Mouse (Mus musculus) neural tube, embryonic 10.5 days (tissue): ENCODE results near the gene Gipr.
"Not testable (repeated sequence)": the region's sequence is repeated elsewhere in the genome, so short reads cannot be mapped to it uniquely, and the experiment has no call there.

Experiments used
- DNase-seq: peaks from one replicate; pipeline ENCODE4 v3.0.0-alpha.2; 2017; ENCODE audit warnings: low spot score; ENCODE audit errors: extremely low spot score

Gipr gene

DNA sequence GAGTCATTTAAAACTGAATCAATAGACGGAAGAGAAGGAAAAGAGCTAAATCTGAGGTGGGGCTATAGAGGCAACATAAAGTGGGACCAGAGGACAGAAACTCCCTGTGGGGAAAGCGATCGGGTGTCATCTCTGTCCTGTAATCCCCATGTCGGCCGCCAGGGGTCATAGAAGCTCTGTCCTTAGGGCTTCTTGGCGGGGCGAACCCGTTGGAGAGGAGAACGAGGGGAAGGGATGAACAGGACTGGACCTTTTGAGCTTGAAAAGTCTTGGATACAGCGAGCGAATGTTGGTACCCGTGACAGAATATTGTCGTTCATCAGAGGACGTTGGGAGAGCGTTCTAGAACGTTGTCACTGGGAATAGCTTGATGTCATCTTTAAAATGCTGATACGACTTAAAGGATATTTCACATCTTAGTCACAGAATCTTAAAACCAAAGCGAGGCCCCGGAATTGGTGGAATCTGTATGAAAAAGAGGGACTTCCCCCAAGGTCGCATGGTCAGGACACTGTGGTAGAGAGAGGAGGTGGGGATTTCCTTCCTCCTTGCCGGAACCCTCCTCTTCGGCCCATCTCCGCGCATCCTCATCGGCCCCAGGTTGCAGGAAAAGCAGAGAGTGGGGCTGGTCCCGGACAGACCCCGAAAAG lies 12.6 kb upstream of the Gipr start:
- DNase-seq = peak; percentile 78

DNA sequence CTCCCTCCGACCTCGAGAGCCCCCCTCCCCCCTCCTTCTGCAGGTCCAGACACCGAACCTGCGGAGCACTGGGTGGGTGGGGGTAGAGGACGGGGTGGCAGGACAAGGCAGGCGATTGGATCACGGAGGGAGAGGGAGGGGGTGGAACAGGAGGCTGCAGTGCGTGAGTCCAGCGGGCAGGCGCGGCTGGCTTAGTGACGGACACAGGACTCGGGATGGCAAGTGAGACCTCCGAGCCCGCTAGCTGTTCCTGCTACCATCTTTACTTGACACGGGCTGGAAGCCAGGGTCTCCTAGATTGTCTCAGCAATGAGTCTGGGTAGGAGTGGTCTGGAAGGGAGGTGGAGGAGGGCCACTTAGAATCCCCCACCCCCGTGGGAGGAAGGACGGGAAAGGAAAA lies 12.1 kb upstream of the Gipr start:
- no peak for DNase-seq

DNA sequence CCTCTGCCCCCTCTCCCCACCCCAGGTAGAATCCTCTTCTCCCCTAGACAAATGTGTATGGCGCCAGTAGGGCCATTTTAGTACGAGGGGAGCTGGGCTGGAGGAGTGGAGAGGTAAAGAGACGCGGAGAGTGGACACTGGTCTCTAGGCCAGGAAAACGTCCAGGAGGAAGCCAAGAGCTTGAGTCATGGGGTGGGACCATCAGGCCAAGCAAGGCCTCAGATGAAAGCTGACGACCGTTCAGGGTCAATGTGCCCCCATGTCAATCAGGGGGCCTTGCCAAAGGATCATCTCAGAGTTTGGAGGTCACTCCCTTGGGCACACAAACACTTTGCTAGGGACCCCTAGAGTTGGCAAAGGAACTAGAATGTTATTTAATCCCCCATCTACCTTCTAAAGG lies 11.3 kb upstream of the Gipr start:
- DNase-seq = no peak

DNA sequence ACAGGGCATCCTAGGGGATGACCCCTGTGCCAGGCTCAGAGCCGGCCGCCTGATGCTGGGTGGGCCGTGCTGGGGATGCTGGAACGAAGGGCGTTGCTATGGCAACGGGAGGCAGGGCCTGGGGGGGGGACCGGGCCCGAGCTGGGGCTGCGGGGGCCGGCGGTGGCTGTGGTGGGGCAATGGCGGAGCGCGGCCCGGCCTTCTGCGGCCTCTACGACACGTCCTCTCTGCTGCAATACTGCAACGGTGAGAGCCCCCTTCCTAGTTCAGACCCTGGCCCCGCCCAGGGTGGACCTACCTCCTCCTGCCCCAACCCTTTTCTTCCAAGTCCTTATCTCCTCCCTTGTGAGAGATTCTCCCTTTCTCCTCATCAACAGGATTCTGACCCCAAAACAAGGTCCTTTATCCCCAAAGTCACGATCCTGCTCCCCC lies 10.6 kb upstream of the Gipr start:
- no peak for DNase-seq

DNA sequence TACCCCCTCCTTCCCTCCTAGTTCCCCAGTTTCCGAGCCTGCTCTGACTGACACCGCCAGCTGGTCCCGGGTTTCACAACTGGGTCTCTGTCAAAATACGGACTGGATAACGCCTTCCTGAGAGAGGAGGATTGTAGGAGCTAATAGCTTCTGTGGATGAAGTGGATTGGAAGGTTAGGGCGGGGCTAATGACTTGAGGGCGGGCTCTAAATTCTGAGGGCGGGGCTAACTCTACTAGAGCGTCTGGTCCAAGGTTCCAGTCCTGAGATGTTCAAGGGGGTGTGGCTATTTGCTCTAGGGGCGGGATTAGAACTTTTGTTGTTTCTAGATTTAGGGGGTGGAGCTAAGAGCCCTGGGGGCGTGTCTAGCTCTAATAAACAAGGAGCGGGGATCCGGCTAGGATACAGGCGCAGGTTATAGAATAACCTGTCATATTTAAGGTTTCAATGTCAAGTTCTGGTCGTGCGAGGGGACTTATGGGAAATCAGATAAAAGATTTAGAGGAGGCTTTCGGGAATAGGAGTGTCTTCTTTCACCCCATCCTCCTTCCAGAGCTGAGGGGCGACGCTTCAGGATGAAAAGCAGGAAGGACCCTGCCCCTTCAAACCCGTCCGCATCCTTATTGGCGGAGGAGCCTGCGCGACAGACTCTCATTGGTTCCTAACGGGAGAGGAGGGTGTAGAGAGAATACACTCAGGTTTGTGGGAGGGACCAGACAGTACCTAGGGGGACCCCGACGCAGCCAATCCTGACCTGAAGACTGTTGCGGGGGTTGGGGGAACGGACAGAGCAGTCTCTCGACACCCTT lies 10.0 kb upstream of the Gipr start, which contains the start of gene Eml2:
Eml2 (plus strand) TSS at position 714 of the 808 bp plus-strand sequence.
- peak; percentile 40 for DNase-seq

DNA sequence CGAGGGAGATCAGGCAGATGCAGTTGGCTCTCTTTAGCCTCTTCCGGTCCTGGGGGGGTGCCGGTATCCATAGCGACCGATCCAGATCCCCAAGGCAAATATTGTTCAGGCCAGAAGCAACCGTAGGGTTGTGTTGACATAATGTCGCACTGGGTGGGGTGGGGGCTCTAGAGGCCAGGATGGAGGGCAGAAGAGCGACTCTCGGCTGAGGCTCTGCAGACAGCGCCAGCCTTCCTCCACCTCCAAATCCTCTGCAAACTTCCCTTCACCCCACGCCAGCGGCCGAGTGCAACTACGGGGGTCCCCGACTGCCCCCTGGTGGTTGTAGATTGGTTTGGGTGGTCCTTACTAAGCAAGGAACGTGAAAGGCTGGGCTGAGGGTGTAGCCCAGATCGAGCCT lies 6.9 kb upstream of the Gipr start:
- DNase-seq = peak; percentile 92

DNA sequence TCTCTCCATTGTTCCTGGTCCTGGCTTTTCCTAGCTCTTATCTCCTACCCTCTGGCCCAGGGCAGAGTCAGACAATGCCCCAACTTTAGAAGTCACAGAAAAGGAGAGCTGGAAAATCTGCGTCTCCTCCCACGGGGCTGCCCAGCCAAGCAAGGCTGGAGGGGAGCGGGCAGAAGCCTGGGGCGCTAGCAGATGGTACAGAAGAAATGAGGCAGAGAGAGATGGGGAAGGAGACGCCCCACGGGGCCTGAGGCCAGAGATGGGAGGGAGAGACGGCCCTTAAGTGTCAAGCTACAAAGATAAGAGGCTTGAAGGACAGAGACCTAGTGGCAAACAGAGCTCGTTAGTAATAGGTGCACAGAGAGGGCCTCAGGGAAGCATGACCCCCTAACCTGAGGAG lies 5.9 kb upstream of the Gipr start:
- DNase-seq = no peak

DNA sequence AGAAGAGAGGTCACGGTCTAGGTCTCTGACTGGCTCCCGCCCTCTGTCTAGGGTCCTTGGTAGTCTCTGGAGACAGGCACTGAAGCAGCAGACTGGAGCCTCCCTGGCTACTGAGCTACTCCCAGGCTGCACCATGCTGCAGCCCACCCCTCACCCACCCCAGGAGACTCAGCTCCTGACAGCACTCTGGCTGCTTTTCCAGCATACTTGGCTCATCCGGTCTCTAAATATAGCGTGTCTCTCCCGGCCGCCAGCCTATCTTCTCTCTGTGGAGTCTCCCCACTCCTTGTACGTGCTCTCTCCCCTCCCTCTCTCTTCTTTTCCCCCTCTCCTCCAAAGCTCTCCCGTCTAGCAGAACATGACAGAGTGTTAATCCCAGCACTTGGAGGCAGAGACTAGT lies 4.2 kb upstream of the Gipr start:
- no peak for DNase-seq

DNA sequence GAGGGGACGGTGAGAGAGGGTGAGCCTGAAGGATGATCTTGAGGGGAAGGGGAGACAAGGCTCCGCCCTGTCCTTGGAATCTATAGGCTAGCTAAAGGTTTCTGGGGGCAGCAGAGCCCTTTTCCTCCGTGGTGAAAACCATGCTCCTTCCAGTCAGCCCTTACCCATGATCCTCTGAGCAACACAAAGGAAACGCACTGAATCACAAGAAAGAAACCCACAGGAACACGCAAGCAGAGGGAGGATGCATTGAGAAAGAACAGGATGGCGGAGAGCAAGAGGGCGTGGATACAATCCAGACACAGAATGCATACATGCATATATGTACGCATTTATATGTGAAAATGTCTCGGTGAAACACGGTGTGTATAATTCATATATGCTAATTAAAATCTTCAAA lies 3.6 kb upstream of the Gipr start:
- no peak for DNase-seq

DNA sequence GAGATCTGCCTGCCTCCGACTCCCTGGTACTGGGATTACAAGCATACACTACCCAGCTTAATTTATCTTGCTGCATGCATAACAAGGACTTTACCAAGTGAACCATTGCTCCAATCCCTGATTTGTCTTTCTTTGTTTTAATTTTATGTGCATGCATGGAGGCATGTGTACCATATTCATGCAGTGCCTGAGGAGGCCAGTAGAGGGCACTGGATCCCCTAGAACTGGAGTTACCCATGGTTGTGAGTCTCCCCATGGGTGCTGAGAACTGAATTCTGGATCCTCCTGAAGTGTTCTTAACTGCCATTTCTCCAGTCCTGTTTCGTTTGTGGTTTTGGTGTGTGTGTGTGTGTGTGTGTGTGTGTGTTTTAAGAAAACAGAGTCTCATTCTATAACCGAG lies 1.1 kb upstream of the Gipr start:
- DNase-seq = no peak

DNA sequence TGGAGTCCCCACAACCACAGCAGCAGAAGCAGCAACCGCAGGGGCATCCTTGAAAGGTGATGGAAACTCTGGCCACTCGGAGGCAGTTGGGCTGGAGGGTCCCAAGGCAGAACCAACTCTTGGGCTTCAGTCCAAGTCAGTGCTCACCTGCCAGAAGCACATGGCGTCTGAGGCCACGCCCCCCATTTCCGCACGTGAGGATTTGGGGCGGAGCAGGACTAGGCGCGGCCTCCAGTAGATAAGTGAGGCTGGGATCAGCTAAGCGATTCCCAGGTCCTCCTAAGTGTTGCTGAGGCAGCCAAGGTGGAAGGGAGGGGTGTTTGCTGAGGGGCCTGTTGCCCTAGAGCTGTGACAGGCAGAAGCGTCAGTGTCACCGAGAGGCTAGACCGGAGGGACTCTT lies 949 bp downstream of the Gipr start:
- DNase-seq = no peak

DNA sequence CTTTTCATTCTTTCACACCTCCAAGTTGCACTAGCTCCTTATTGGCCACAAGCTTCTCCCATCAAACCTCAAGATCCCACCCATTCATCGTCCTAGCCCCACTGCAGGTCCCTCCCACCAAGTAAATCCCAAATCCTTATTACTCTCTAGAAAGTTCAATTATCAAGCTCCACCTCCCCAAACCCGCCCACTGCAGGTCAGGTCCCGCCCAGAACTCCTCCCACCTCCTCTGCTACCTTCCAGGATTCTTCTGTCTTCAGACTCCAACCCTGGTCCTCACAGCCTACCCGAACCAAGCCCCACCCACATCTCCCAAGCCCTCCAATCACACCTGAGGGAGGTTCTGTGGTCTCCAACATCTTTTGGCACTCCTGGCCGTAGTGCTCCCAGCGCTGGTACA lies 1.7 kb downstream of the Gipr start:
- DNase-seq = no peak

DNA sequence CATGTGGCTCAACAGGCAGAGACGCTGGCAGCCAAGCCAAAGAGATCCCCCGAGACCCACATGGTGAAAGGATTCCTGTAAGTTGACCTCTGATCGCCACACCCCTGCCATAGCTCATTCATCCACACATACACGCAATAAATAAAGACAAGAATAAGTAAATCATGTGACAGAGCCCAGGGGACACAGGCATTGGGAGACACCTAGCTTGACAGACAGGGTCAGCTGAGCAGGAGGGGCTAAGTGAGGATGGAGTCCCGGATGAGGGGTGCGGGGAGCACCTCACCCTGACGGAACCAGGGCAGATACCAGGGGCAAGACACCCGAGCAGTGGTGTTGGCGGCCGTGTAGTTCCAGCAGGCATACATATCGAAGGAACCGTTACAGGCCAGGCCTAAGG lies 2.2 kb downstream of the Gipr start:
- no peak for DNase-seq

DNA sequence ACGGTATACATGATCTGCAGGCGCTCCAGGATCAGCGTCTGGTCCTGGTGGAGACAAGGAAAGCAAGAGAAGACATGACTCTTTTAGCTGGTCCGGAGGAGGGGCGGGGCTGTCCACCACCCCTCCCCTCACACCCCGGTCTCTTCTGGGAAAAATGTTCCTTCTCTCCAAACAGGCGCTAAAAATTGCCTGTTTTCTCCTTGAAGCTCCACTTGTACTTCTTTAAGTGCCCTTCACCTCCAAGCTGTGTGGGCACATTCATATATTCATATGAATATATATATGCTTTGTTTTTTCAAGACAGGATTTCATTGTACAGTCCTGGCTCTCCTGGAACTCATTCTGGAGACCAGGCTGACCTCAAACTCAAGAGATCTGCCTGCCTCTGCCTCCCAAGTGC lies 3.0 kb downstream of the Gipr start:
- DNase-seq = no peak

DNA sequence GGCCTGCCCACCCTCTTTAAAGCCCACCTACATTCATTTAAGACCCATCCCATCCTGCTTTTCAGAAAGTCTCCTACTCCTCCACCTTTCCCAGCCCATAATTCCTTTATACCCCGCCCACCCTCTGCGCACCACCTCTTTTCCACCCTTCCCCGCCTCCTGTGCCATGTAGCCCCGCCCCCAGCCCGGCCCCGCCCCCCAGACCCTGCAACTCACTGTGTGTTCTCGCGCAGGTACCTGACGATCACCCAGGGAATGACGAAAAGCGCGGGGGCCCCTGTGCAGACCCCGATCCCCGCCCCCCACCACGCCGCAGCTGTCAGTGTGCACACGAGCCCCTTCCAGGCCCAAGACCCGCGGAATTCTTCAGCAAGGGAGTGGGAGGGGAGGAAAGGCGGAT lies 5.8 kb downstream of the Gipr start:
- peak; percentile 55 for DNase-seq

DNA sequence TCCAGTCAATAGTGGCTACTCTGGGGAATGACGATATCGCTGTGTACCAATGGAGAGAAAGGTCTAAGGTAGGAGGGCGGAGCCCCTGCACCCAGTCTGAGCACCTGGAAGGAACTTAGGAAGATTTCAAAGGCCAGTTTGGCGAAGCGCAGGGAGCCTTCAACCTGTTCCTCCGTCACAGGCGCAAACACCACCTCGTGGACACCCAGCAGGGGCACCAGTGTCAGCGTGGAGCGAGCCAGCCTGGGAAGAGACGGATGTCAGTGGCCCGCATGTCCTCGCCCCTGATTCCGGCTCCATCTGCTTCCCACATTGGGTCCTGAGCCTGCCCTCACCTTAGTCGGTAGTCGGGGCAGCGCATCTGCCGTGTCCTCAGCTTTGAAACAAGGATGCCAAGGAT lies 6.5 kb downstream of the Gipr start:
- no peak for DNase-seq

DNA sequence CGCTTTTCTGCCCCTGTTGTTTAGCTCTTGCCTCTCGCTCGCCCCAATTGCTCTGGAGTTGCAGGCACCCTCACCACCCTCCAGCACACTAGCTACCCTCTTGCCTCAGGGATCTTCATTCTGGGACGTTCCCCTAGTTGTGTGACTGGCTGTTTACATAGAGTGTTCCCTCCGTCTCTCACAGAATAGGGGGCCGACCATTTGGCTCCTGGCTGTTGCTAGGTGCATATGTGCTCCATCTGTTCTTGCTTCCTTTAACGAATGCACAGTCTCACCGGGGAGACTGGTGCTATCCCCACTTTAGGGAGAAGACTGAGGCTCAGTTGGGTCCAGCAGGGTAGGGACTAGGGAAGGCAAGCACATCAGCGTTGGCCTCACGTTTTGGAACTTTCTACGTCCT lies 7.3 kb downstream of the Gipr start:
- DNase-seq = no peak

DNA sequence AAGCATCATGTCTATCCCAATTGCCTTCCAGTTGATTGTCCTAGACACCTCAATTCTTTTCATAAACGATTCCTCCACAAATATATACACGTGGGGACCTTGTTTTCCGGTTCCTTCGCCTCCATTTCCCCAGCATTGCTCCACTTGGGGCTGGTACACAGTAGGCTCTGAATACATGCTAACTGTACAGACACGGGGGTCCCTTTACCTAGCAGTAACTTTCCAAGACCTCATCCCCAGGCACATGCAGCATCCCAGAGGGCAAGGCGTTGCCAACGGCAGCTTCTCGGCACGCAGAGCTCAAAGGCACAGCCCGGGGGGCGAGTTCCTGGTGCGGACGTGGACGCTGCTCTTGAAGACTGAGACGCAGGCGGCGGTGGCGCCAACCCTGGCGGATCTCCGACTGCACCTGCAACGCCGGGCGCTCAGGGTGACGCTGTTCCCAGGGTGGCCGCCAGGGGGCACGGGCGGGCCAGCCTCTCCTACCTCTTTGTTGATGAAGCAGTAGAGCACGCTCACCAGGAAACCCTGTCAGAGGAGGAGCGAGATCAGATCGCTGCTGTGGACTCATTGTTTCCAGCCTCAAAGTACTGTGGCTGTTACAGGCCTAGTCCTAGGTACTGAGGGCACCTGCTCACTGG lies 8.6 kb downstream of the Gipr start:
- DNase-seq = peak; percentile 96

DNA sequence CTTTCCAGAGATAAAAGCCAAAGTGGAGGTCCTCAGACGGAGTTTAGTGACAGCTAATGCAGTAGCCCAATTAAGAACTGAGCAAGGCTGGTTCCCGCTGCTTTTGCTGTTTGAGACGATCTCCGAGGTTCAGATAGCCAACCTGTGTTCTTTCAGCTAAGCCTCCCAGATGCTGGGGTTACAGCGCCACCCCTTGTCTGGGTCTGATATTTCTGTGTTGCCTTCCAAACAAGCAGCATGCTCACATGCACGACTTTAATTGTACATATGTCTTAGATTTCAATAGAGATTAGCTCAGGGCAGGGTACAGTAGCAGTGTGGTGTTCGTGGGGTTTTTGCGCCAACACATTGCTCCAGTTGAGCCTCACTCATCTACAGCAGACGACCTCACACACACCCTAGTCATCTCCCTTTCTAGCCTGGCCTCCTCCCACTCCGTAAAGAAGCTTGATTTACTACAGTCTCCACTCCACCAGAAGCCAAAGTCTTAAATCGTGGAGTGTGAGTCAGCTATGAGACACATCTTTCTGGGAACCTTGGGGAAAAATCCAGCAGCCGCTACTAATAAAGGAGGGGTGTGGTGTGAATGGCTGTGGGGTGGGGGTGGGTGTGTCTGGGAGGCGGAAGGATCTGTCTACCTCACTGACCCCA lies 10.0 kb downstream of the Gipr start:
- no peak for DNase-seq

DNA sequence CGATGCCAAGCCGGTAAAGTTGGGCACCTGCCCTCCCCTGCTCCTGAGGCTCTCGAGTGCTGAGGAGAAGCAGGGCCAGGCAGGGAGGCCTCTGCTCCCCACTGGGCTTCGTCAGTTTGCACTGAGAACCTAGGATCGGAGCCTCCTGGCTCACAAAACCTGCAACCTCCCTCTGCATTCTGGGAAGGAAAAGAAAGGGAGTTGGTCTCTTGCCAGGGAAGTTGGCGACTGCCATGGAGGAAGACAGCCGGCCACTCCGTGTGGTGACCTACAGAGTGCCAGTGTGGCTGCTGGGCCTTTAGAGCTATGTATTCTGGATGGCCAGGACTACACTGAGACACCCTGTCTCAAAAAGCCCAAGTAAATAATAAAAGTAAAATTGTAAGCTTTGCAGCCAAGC lies 11.1 kb downstream of the Gipr start:
- no peak for DNase-seq

DNA sequence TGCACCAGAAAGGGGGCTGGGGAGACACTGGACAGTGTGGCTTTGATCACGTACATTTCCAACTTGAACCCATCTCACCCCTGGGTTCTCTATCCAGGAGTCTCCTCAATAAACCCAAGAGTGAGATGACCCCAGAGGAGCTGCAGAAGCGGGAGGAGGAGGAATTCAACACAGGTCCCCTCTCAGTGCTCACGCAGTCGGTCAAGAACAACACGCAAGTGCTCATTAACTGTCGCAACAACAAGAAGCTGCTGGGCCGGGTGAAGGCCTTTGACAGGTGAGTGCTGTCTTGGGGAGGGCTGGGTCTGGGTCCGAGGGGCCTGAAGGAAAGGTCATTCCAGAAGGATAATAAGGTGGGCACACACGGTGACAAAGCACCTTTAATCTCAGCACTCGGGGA lies 14.8 kb downstream of the Gipr start:
- not testable (repeated sequence) for DNase-seq

DNA sequence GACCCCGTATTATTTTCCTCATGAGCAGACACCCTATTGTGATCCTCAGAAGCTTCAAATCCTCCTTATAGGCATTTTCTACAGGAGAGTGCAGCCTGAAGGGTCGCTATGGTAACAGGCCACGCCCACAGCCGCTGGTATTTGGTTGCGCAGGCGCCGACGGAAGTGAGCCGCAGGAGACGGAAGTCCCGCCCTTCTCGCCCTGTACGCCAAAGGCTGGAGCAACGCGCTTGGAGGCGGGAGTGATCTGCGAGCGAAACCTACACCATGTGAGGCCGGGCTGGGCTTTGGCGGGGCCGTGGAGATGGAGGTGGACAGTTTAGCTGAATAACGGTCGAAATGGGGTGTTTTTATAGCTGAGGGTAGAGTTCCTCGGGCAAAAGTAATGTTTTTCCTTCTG lies 16.3 kb downstream of the Gipr start, which contains the start of gene Snrpd2:
Snrpd2 (plus strand) TSS at position 97 of the 400 bp plus-strand sequence.
- peak; percentile 100 for DNase-seq
